Mouse (Mus musculus): ENCODE data around the gene Taar7d. TPM values are rescaled to one million over a fixed set of nuclear protein-coding genes. Genes with fewer than 3 reads are reported as not detected.
"Not testable (repeated sequence)": the region's sequence is repeated elsewhere in the genome, so short reads cannot be mapped to it uniquely, and the experiment has no call there.

Taar7d gene
- polyA plus RNA-seq, 1 experiment from 2014 or later = not detected

DNA sequence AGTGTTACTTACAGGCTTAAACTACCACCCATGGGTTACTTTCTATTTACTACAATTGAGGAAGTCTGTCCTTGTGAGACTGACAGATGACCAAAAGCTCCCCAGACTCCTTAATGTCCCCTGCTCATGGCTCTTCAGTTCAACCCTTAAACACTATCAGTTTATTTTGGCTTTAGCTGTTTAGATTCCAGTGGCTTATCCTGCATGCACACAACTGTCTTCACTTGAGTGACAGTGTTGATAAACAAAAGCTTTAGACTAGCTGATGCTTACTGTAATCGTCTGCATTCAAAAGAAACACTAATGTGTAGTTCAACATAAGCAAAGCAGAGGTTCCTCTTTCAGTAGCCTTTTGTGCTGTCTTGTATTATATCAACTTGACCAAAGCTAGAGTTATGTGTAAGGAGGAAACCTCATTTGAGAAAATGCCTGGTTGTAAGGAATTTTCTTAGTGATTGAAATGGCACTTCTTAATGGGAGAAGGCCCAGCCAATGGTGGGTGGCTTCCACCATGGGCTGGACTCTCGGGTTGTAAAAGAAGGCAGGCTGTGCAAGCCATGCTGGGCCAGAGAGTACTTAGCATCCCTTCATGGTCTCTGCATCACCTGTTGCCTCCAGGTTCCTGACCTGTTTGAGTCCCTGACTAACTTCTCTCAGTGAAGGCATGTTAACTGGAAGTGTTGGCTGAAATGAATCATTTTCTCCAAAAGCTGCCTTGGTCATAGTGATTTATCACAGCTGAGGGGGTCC is 13.3 kb downstream of the Taar7d start:
- Histone ChIP-seq H3K4me2 (no peak overlapping the region), H3K27me3 (no peaks in the 10 kb centered on the region), H3K27ac (no peak overlapping the region), H3K4me3 (no peak overlapping the region), H3K9ac (no peak overlapping the region), H3K9me3 (replicated peaks) (no peaks in the 10 kb centered on the region), H3K4me1 (no peaks in the 10 kb centered on the region), H3K36me3 (ENCODE audit: poor library complexity, severe bottlenecking) (no peaks in the 10 kb centered on the region)
- 52% methylated on average over 2 of the region's 2 CpGs for WGBS
- no peak for ATAC-seq

- Histone ChIP-seq H3K4me3 (no peak within 1 kb of the TSS), H3K36me3 (ENCODE audit: poor library complexity, severe bottlenecking) (no peaks in the 10 kb centered on the region)
These were observed 22.2 kb downstream of the Taar7d start, which contains the start of gene Taar7f for GRCm38 (mm10) chr10:24049210-24049609. Taar7f (plus strand) TSS chr10:24049510.

DNA sequence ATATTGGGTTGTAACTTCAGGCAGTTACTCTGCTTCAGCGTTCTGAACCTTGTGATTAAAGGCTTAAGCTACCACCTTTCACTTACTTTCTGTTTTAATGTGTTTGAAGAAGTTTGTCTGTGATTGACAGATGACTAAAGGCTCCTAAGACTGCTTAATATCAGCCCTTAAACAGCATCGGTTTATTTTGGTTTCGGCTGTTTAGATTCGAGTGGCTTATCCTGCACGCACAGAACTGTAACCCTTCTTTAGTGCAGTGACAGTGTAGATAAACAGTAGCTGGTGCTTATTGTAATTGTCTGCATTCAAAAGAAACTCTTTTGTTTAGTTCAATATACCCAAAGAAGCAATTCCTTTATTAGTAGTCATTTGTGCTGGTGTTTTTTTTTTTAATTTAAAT is 25.0 kb downstream of the Taar7d start:
- Histone ChIP-seq H3K27ac (no peak overlapping the region), H3K9me3 (replicated peaks) (no peaks in the 10 kb centered on the region), H3K36me3 (ENCODE audit: poor library complexity, severe bottlenecking) (no peaks in the 10 kb centered on the region), H3K4me3 (no peak overlapping the region), H3K9ac (no peak overlapping the region), H3K4me2 (no peak overlapping the region), H3K27me3 (no peaks in the 10 kb centered on the region), H3K4me1 (no peaks in the 10 kb centered on the region)
- ATAC-seq = no peak
- WGBS = 58% methylated on average over 5 of the region's 5 CpGs

More at GRCm38 (mm10) chr10:24049210-24049609, 22.2 kb downstream of the Taar7d start, which contains the start of gene Taar7f:
- Histone ChIP-seq H3K4me2 (no peak within 1 kb of the TSS), H3K9ac (no peak within 1 kb of the TSS), H3K4me1 (no peaks in the 10 kb centered on the region), H3K9me3 (replicated peaks) (no peaks in the 10 kb centered on the region), H3K27ac (no peak within 1 kb of the TSS), H3K27me3 (no peaks in the 10 kb centered on the region)
- no peak for ATAC-seq

DNA sequence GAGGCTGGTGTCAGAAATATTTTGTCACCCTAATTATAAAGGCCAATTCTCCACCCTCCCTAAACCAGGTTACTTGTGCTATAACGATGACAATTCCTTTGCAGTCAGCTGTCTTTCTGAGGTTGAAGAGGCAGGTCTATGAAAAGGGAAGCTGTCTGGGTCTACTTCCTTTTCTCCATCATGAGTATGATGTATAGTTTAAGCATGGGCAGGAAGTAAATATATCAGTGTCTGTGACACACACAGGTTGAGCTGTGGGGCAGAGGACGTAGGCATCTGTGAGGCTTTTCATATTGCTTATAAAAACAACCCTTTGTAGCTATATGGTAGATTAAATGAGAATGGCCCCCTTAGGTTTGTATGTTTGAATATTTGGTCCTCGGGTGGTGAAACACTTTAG is 32.0 kb downstream of the Taar7d start:
- Histone ChIP-seq H3K9ac (no peak overlapping the region), H3K4me1 (no peaks in the 10 kb centered on the region), H3K27ac (no peak overlapping the region), H3K27me3 (no peaks in the 10 kb centered on the region), H3K36me3 (ENCODE audit: poor library complexity, severe bottlenecking) (no peaks in the 10 kb centered on the region), H3K4me2 (no peak overlapping the region), H3K4me3 (no peak overlapping the region), H3K9me3 (replicated peaks) (no peaks in the 10 kb centered on the region)
- WGBS = 85% methylated on average over 3 of the region's 3 CpGs
- no peak for ATAC-seq

- not testable (repeated sequence) for H3K27me3 ChIP-seq; H3K4me1 ChIP-seq; H3K36me3 ChIP-seq (ENCODE audit: poor library complexity, severe bottlenecking); ATAC-seq; H3K4me3 ChIP-seq; H3K9ac ChIP-seq; H3K9me3 ChIP-seq (replicated peaks); H3K27ac ChIP-seq; H3K4me2 ChIP-seq
- WGBS = 52% methylated on average over 2 of the region's 2 CpGs
These were observed 47.7 kb downstream of the Taar7d start for GRCm38 (mm10) chr10:24074751-24075150.

DNA sequence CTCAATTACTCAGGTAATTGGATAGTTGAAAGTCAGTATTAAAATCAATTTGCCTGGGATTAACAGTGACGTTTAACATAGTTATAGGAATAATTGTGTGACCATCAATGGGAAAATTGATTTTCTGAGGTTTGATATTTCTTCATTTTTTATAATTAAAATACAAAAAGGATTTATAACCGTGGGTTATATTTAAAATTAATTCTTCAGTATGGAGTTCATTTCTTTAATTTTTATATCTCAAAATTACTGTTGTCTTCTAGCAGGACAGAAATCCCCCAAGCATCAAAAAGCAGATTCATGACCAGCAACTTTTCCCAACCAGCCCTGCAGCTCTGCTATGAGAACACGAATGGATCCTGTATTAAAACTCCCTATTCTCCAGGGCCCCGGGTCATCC is 49.2 kb downstream of the Taar7d start, which contains the start of gene Taar8a:
Gene Taar8a, plus strand, starts transcription at position 301 of the 400 bp plus-strand sequence.
- H3K4me3 ChIP-seq, ATAC-seq: not testable (repeated sequence)
- WGBS = 84% methylated on average over 2 of the region's 4 CpGs

More for the DNA sequence above, 49.2 kb downstream of the Taar7d start, which contains the start of gene Taar8a:
- H3K4me1 ChIP-seq; H3K9me3 ChIP-seq (replicated peaks); H3K27ac ChIP-seq; H3K36me3 ChIP-seq (ENCODE audit: poor library complexity, severe bottlenecking); H3K27me3 ChIP-seq; H3K9ac ChIP-seq; H3K4me2 ChIP-seq: not testable (repeated sequence)

Other genes starting within 250 kb of the Taar7d start
- 142 and 148 TPM in 2 replicates for gene Rps12, start 239.9 kb upstream of the Taar7d start, polyA plus RNA-seq (2015; fragmentation: Nextera tagmentation; extraction: Ambion mirVana)
- gene Slc18b1, start 230.2 kb upstream of the Taar7d start, polyA plus RNA-seq (2015; fragmentation: Nextera tagmentation; extraction: Ambion mirVana) = 15.9 and 16.7 TPM in 2 replicates
- gene Vnn3, start 175.8 kb upstream of the Taar7d start, polyA plus RNA-seq (2015; fragmentation: Nextera tagmentation; extraction: Ambion mirVana) = not detected in 2 replicates
- 0.14 TPM in 1 of 2 replicates, not detected in the other for gene Vnn1, start 132.5 kb upstream of the Taar7d start, polyA plus RNA-seq (2015; fragmentation: Nextera tagmentation; extraction: Ambion mirVana)
- not detected in 2 replicates for gene Taar1, start 106.9 kb upstream of the Taar7d start, polyA plus RNA-seq (2015; fragmentation: Nextera tagmentation; extraction: Ambion mirVana)
- not detected in 2 replicates for gene Taar2, start 88.7 kb upstream of the Taar7d start, polyA plus RNA-seq (2015; fragmentation: Nextera tagmentation; extraction: Ambion mirVana)
- not detected in 2 replicates for gene Taar3, start 77.7 kb upstream of the Taar7d start, polyA plus RNA-seq (2015; fragmentation: Nextera tagmentation; extraction: Ambion mirVana)
- not detected in 2 replicates for gene Taar4, start 66.7 kb upstream of the Taar7d start, polyA plus RNA-seq (2015; fragmentation: Nextera tagmentation; extraction: Ambion mirVana)
- not detected in 2 replicates for gene Taar5, start 56.5 kb upstream of the Taar7d start, polyA plus RNA-seq (2015; fragmentation: Nextera tagmentation; extraction: Ambion mirVana)
- gene Taar6, start 41.6 kb upstream of the Taar7d start, polyA plus RNA-seq (2015; fragmentation: Nextera tagmentation; extraction: Ambion mirVana) = not detected in 2 replicates
- not detected in 2 replicates for gene Taar7a, start 33.7 kb upstream of the Taar7d start, polyA plus RNA-seq (2015; fragmentation: Nextera tagmentation; extraction: Ambion mirVana)
- gene Taar7b, start 27.3 kb upstream of the Taar7d start, polyA plus RNA-seq (2015; fragmentation: Nextera tagmentation; extraction: Ambion mirVana) = not detected in 2 replicates
- gene Taar7e, start 10.4 kb downstream of the Taar7d start, polyA plus RNA-seq (2015; fragmentation: Nextera tagmentation; extraction: Ambion mirVana) = not detected in 2 replicates
- not detected in 2 replicates for gene Taar7f, start 22.3 kb downstream of the Taar7d start, polyA plus RNA-seq (2015; fragmentation: Nextera tagmentation; extraction: Ambion mirVana)
- gene Taar8a, start 49.3 kb downstream of the Taar7d start, polyA plus RNA-seq (2015; fragmentation: Nextera tagmentation; extraction: Ambion mirVana) = not detected in 2 replicates
- not detected in 2 replicates for gene Taar8b, start 65.1 kb downstream of the Taar7d start, polyA plus RNA-seq (2015; fragmentation: Nextera tagmentation; extraction: Ambion mirVana)
- gene Taar8c, start 74.7 kb downstream of the Taar7d start, polyA plus RNA-seq (2015; fragmentation: Nextera tagmentation; extraction: Ambion mirVana) = not detected in 2 replicates
- not detected in 2 replicates for gene Taar9, start 82.3 kb downstream of the Taar7d start, polyA plus RNA-seq (2015; fragmentation: Nextera tagmentation; extraction: Ambion mirVana)
- gene Stx7, start 122.1 kb downstream of the Taar7d start, polyA plus RNA-seq (2015; fragmentation: Nextera tagmentation; extraction: Ambion mirVana) = 179 TPM in 2 replicates
- gene Moxd1, start 196.3 kb downstream of the Taar7d start, polyA plus RNA-seq (2015; fragmentation: Nextera tagmentation; extraction: Ambion mirVana) = 0.88 and 1.4 TPM in 2 replicates